Mouse (Mus musculus): ENCODE measurements around the gene Haghl. TPM values are rescaled to one million over a fixed set of nuclear protein-coding genes. Genes with fewer than 3 reads are reported as not detected.
A peak's percentile ranks its signal among the peaks of the same experiment; 100 is the strongest.

The Haghl gene
- total and polyA plus RNA-seq, 2 experiments from 2014 or later, result 141 to 154 TPM

DNA sequence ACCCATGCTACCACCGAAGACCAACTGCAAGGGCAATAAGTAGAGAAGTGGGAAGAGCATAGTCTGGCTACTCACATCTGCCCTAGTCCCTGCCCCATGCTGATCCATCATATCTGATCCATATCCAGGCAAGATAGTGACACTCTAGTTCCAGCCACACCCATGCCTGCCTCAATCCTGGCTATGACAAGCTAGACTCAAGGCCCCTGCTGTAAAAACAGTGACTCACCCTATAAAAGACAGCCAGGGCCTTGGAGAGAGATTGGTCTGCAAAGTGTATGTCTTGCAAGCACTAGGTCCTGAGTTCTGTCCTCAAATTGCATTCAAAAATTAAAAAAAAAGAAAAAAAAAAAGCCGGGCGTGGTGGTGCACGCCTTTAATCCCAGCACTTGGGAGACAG, 21.0 kb upstream of the Haghl start:
- TF ChIP-seq CTCF (IDR thresholded peaks at IDR 0.05; ENCODE audit: low read depth), result no peak
- Histone ChIP-seq H3K9me3 (ENCODE audit: low read length) (no peaks in the 10 kb centered on the region), H3K27me3 (ENCODE audit: insufficient read depth, low read length) (no peaks in the 10 kb centered on the region), H3K4me2 (ENCODE audit: low read depth) (no peak overlapping the region), H3K4me3 (ENCODE audit: low read depth, low read length) (no peak overlapping the region), H3K9ac (no peak overlapping the region), H3K36me3 (ENCODE audit: insufficient read depth) (no peaks in the 10 kb centered on the region), H3K27ac (ENCODE audit: low read depth, low read length) (no peak overlapping the region), H3K4me1 (ENCODE audit: insufficient read depth) (peaks cover 27% of the 10 kb centered on the region)
- ATAC-seq, result no peak
- DNase-seq, result no peak
- 90% methylated on average over 4 of the region's 4 CpGs for WGBS

DNA sequence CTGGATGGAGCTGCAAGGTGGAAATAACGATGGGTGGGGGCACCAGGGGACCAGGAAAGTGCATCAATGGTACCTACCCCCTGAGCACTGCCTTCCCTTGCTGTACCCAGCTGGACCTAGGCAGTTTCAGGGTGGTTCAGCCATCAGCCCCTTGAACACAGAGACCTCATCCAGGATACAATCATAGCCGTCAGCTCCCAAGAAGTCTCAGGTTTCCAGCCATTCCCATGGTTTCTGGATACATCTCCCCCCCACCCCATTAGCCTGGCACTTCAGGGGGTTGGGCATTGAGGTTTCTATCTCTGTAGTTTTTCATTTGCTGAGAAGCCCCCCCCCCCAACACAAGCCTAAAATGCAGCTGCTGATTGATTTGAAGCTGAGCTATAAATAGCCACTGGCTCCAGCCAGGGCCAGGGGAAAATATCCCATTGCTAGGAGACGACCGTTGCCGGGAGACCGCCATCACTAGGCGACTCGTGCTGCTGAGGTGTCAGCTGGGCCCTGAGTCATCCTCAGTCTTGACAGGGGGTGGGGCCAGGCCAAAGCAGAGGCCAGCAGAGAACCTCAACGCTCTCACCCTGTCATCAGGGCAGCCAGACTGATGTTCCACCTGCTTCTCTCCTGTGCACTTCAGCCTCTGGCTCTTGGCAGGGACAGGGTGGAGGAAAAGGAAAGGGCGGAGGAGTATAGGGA, 17.5 kb upstream of the Haghl start:
- ATAC-seq (peak; percentile 96), DNase-seq (peak; percentile 89)
- Histone ChIP-seq H3K4me1 (ENCODE audit: insufficient read depth) (peaks cover 10% of the 10 kb centered on the region), H3K27ac (ENCODE audit: low read depth, low read length) (peak overlapping the region; percentile 89), H3K4me2 (ENCODE audit: low read depth) (peak overlapping the region; percentile 33), H3K9me3 (ENCODE audit: low read length) (no peaks in the 10 kb centered on the region), H3K36me3 (ENCODE audit: insufficient read depth) (no peaks in the 10 kb centered on the region), H3K4me3 (ENCODE audit: low read depth, low read length) (no peak overlapping the region), H3K9ac (peak overlapping the region; percentile 40), H3K27me3 (ENCODE audit: insufficient read depth, low read length) (no peaks in the 10 kb centered on the region)
- 7% methylated on average over 10 of the region's 10 CpGs for WGBS
- TF ChIP-seq CTCF (IDR thresholded peaks at IDR 0.05; ENCODE audit: low read depth), result no peak

DNA sequence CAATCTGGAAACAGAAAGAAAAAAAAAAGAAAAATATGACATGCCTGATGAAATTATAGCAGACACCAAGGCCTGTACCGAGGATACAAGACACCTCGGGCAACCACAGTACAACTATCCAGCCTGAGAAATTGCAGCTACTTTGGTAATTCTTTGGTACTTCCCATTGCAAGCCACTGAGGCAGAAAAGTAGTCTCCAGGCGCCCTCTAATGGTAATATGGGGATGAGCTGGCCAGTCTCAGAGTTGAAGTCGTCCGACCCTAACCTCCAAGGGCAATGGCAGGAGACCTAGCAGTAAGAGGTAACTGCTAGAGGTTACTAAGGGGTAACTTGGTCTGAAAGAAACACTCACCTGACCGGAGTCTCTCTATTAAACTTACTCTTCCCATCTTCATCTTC, 15.6 kb upstream of the Haghl start:
- peak; percentile 32; the same call in 1 of the 2 replicates for ATAC-seq

DNA sequence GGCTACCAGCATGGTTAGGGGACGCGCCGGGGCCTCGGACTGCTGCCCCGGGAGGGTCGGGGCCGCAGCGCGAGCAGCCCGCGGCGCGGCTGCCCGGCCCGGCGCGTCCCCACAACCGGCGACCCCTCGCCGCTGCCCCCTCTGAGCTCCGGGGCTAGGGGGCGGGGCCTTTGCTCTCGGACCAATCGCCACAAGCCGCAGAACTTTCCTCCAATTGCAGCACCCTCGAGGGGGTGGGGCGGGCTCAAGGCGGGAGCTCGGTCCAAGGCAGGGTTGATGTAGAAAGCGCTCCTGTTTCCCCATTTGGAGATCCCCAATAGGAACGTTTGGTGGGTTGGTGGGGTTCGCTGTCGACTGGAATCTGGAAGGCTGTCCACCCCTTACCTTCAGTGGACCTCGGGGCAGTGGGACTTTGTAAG, 11.5 kb upstream of the Haghl start, which contains the start of gene Metrn:
Gene Metrn (minus strand): TSS at position 186 of the 419 bp plus-strand sequence.
- Histone ChIP-seq H3K27me3 (ENCODE audit: insufficient read depth, low read length) (peaks cover 6% of the 10 kb centered on the region; the same call in 1 of the 2 replicates), H3K4me1 (ENCODE audit: insufficient read depth) (peaks cover 11% of the 10 kb centered on the region), H3K4me2 (ENCODE audit: low read depth) (peak within 1 kb of the TSS; percentile 64), H3K27ac (ENCODE audit: low read depth, low read length) (peak within 1 kb of the TSS; percentile 16; the same call in 1 of the 2 replicates), H3K9ac (peak within 1 kb of the TSS; percentile 45), H3K36me3 (ENCODE audit: insufficient read depth) (no peaks in the 10 kb centered on the region), H3K4me3 (ENCODE audit: low read depth, low read length) (peak within 1 kb of the TSS; percentile 47), H3K9me3 (ENCODE audit: low read length) (no peaks in the 10 kb centered on the region)
- TF ChIP-seq CTCF (IDR thresholded peaks at IDR 0.05; ENCODE audit: low read depth), result no peak
- 1% methylated on average over 33 of the region's 35 CpGs for WGBS
- peak; percentile 69 for DNase-seq
- ATAC-seq, result peak; percentile 66

More for the DNA sequence above, 15.6 kb upstream of the Haghl start:
- Histone ChIP-seq H3K9ac (no peak overlapping the region), H3K4me1 (ENCODE audit: insufficient read depth) (peaks cover 9% of the 10 kb centered on the region; the same call in 1 of the 2 replicates), H3K4me2 (ENCODE audit: low read depth) (no peak overlapping the region), H3K27ac (ENCODE audit: low read depth, low read length) (no peak overlapping the region), H3K27me3 (ENCODE audit: insufficient read depth, low read length) (peaks cover 6% of the 10 kb centered on the region; the same call in 1 of the 2 replicates), H3K36me3 (ENCODE audit: insufficient read depth) (no peaks in the 10 kb centered on the region), H3K9me3 (ENCODE audit: low read length) (no peaks in the 10 kb centered on the region), H3K4me3 (ENCODE audit: low read depth, low read length) (no peak overlapping the region)
- peak; percentile 82 for DNase-seq
- TF ChIP-seq CTCF (IDR thresholded peaks at IDR 0.05; ENCODE audit: low read depth), result peak; percentile 87
- WGBS, result 5% methylated on average over 6 of the region's 6 CpGs

DNA sequence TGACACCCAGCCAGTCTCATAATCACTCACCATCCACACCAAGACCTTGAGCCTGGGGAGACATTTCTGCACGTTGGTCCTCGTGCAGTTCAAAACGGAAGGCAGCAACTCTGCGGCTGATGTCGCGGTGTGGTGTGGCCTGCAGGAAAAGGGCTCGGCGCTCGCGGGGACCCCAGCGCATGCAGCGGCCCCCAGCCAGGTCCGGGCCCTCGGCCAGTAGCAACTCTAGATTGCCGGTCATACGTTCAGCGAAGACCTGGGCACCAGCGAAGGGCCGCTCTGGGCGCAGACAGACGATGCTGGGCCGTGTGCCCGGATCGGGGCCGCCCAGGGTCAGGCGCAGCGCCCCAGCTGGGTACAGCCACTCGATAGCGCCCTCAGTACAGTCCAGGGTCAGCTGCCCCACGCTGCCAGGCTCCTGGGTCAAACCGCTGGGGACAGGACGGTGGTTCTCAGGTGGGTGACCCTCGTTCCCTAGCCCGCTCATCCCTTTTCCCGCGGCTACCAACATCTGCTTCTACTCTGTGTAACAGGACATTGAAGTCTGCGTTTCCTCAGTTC, 10.8 kb upstream of the Haghl start:
- no peaks in the 10 kb centered on the region for H3K9me3 ChIP-seq (ENCODE audit: low read length)
- peak overlapping the region; percentile 47 for H3K4me3 ChIP-seq (ENCODE audit: low read depth, low read length)
- H3K4me2 ChIP-seq (ENCODE audit: low read depth), result peak overlapping the region; percentile 64
- no peak for TF ChIP-seq CTCF (IDR thresholded peaks at IDR 0.05; ENCODE audit: low read depth)
- 3% methylated on average over 37 of the region's 37 CpGs for whole genome bisulfite sequencing
- no peak for DNase-seq
- peaks cover 11% of the 10 kb centered on the region for H3K4me1 ChIP-seq (ENCODE audit: insufficient read depth)
- H3K27me3 ChIP-seq (ENCODE audit: insufficient read depth, low read length), result peaks cover 6% of the 10 kb centered on the region; the same call in 1 of the 2 replicates
- ATAC-seq, result no peak
- H3K36me3 ChIP-seq (ENCODE audit: insufficient read depth), result no peaks in the 10 kb centered on the region
- peak overlapping the region; percentile 16; the same call in 1 of the 2 replicates for H3K27ac ChIP-seq (ENCODE audit: low read depth, low read length)
- H3K9ac ChIP-seq, result peak overlapping the region; percentile 45; the same call in 1 of the 2 replicates

DNA sequence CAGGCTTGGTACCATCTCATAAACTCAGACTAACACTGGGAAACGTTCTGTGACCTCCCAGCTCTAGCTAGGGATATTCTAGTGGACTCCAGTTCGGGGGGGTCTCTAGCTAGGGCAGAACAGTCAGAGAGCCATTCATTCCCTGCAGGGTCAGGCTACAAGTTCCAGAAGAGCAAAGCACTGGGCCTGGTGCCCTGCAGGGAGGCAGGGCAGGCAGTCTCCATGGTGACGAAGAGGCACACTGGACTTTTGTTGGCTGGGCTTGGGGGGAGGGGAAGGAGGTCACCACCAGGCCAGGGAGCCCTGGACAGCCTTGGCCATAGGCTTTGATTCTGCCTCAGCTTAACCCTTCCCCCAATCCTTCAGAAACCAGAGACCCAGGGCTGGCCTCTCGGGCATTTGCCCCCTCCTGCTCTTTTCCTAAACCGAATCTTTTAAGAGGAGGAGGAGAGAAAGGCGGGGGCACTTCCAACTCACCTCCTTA, 10.2 kb upstream of the Haghl start, which contains the start of gene AC134908.4:
Gene AC134908.4 (minus strand): TSS at position 51 of the 484 bp plus-strand sequence.
- Histone ChIP-seq H3K4me3 (ENCODE audit: low read depth, low read length) (peak within 1 kb of the TSS; percentile 47), H3K27me3 (ENCODE audit: insufficient read depth, low read length) (peaks cover 6% of the 10 kb centered on the region; the same call in 1 of the 2 replicates), H3K36me3 (ENCODE audit: insufficient read depth) (no peaks in the 10 kb centered on the region), H3K9me3 (ENCODE audit: low read length) (no peaks in the 10 kb centered on the region), H3K4me1 (ENCODE audit: insufficient read depth) (peaks cover 11% of the 10 kb centered on the region), H3K27ac (ENCODE audit: low read depth, low read length) (peak within 1 kb of the TSS; percentile 41; the same call in 1 of the 2 replicates), H3K4me2 (ENCODE audit: low read depth) (peak within 1 kb of the TSS; percentile 64), H3K9ac (peak within 1 kb of the TSS; percentile 45; the same call in 1 of the 2 replicates)
- 14% methylated on average over 6 of the region's 6 CpGs for WGBS
- TF ChIP-seq CTCF (IDR thresholded peaks at IDR 0.05; ENCODE audit: low read depth), result no peak
- DNase-seq (peak; percentile 48), ATAC-seq (peak; percentile 10)

All from forebrain, postnatal 0 days (tissue).